Mouse (Mus musculus) megakaryocyte, embryonic 14.5 days (primary cell): ENCODE measurements around the gene Rhot2. TPM values are rescaled to one million over a fixed set of nuclear protein-coding genes. Genes with fewer than 3 reads are reported as not detected.
A peak's percentile ranks its signal among the peaks of the same experiment; 100 is the strongest.

Experiments used
- H3K27me3 ChIP-seq: replicated peaks from 2 replicates; pipeline ENCODE3; 2012; ENCODE audit warnings: inconsistent platforms
- H3K36me3 ChIP-seq: replicated peaks from 2 replicates; pipeline ENCODE3; 2012; ENCODE audit warnings: low read length, inconsistent platforms, mixed read lengths
- H3K4me1 ChIP-seq: 2 replicates; pipeline ENCODE4 v1.6.1; 2012; ENCODE audit warnings: inconsistent platforms
- H3K4me3 ChIP-seq: replicated peaks from 2 replicates; pipeline ENCODE3; 2012; ENCODE audit warnings: moderate library complexity, mild to moderate bottlenecking, inconsistent platforms
- H3K9me3 ChIP-seq: 2 replicates; pipeline ENCODE4 v1.6.1; 2012; ENCODE audit warnings: inconsistent platforms
- FLI1 ChIP-seq: IDR thresholded peaks from 2 replicates; pipeline ENCODE4 v1.6.1; 2012; ENCODE audit warnings: low read length, inconsistent platforms, mixed read lengths
- GATA1 ChIP-seq: IDR thresholded peaks from 3 replicates; pipeline ENCODE4 v1.6.1; 2012; ENCODE audit warnings: mixed read lengths, low read length, inconsistent platforms, borderline replicate concordance
- polyA plus RNA-seq: library from polyadenylated mRNA; stranded (reverse); fragments of >175 nt; gene quantifications from 2 replicates; pipeline ENCODE4 v1.2.3, GENCODE M21; 2012; ENCODE audit warnings: low replicate concordance; ENCODE audit not compliant: insufficient read depth

Rhot2 gene
- polyA plus RNA-seq, 1 experiment = 75.2 TPM

GRCm38 (mm10) chr17:25867509-25867835 is 22.8 kb upstream of the Rhot2 start:
- TF ChIP-seq GATA1 = no peak
- TF ChIP-seq FLI1 = no peak
- H3K36me3 ChIP-seq = peaks cover 24% of the 10 kb centered on the region
- H3K27me3 ChIP-seq = no peaks in the 10 kb centered on the region
- no peaks in the 10 kb centered on the region for H3K9me3 ChIP-seq
- peak overlapping the region; percentile 94 for H3K4me3 ChIP-seq
- H3K4me1 ChIP-seq = peaks cover 69% of the 10 kb centered on the region

DNA sequence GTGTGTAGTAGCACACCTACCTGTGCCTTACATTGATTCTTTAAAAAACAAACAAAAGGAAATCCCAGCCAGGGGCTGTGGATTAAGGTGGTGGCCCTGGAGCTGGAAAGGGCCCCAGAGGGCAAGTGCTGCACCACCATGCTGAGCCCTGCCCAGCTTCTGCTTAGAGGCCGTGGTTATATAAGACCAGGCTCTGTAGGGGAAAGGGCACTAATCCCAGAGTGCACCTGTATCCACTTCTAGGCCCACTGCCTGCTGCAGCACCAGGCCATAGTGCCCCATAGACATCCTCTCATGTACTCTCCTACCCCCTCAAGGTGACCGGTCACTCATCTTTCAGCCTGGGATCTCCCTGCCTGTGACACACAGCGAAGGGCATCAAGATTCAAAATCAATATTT is 21.5 kb upstream of the Rhot2 start:
- peaks cover 24% of the 10 kb centered on the region for H3K36me3 ChIP-seq
- H3K4me3 ChIP-seq = peak overlapping the region; percentile 3
- no peaks in the 10 kb centered on the region for H3K9me3 ChIP-seq
- peaks cover 70% of the 10 kb centered on the region for H3K4me1 ChIP-seq
- no peaks in the 10 kb centered on the region for H3K27me3 ChIP-seq
- TF ChIP-seq GATA1 (no peak), FLI1 (no peak)

DNA sequence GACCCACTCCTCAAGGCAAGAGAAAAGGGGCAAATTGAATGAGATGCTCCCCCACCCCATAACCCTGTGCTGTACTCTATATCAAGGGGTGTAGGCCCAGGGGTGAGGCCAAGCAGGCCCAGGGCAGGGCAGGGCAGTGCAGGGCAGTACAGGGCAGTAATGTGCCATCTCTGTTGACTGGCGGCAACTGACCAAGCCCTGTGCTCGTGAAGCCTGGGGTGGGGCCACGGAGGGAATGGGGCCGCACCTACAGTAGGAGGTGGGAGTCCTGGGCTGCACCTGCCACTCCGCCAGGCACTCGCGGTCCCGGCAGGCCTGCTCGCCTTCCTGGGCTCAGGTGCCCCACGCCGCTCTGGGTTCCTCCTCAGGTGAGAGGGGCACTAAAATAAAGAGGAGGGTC is 20.6 kb upstream of the Rhot2 start:
- Histone ChIP-seq H3K27me3 (no peaks in the 10 kb centered on the region), H3K4me3 (no peak overlapping the region), H3K9me3 (no peaks in the 10 kb centered on the region), H3K4me1 (peaks cover 79% of the 10 kb centered on the region), H3K36me3 (peaks cover 24% of the 10 kb centered on the region)
- TF ChIP-seq FLI1 (no peak), GATA1 (no peak)

GRCm38 (mm10) chr17:25864311-25864710 is 19.7 kb upstream of the Rhot2 start:
- Histone ChIP-seq H3K36me3 (peaks cover 25% of the 10 kb centered on the region), H3K4me1 (peaks cover 88% of the 10 kb centered on the region), H3K9me3 (no peaks in the 10 kb centered on the region), H3K4me3 (no peak overlapping the region), H3K27me3 (no peaks in the 10 kb centered on the region)
- TF ChIP-seq FLI1 = no peak
- no peak for TF ChIP-seq GATA1

DNA sequence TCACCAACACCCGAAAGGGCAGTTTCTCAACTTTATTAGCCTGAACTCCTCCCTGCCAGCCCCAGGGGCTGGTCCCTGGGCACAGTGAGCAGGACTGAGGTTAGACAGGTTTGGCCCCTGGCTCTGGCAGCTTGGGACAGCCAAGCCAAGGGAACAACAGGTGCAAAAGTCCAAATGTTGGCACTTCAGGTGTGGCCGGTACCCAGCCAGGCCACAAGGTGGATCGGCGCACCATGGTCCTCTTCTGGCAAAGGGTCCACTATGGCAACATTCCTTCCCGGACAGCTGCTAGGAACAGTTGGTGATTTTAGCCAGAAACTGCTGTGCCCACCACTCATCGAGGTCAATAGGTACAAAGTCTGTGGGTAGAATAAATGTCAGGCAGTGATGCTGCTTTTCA is 19.0 kb upstream of the Rhot2 start:
- H3K4me1 ChIP-seq = peaks cover 87% of the 10 kb centered on the region
- TF ChIP-seq GATA1 = no peak
- no peak for TF ChIP-seq FLI1
- H3K4me3 ChIP-seq = no peak overlapping the region
- H3K27me3 ChIP-seq = no peaks in the 10 kb centered on the region
- H3K9me3 ChIP-seq = no peaks in the 10 kb centered on the region
- peaks cover 30% of the 10 kb centered on the region for H3K36me3 ChIP-seq

- H3K36me3 ChIP-seq = peaks cover 34% of the 10 kb centered on the region
- no peaks in the 10 kb centered on the region for H3K9me3 ChIP-seq
- no peaks in the 10 kb centered on the region for H3K27me3 ChIP-seq
- TF ChIP-seq GATA1 = no peak
- TF ChIP-seq FLI1 = no peak
- H3K4me3 ChIP-seq = peak overlapping the region; percentile 97
- peaks cover 72% of the 10 kb centered on the region for H3K4me1 ChIP-seq
Observed at GRCm38 (mm10) chr17:25861704-25862612, 17.3 kb upstream of the Rhot2 start.

DNA sequence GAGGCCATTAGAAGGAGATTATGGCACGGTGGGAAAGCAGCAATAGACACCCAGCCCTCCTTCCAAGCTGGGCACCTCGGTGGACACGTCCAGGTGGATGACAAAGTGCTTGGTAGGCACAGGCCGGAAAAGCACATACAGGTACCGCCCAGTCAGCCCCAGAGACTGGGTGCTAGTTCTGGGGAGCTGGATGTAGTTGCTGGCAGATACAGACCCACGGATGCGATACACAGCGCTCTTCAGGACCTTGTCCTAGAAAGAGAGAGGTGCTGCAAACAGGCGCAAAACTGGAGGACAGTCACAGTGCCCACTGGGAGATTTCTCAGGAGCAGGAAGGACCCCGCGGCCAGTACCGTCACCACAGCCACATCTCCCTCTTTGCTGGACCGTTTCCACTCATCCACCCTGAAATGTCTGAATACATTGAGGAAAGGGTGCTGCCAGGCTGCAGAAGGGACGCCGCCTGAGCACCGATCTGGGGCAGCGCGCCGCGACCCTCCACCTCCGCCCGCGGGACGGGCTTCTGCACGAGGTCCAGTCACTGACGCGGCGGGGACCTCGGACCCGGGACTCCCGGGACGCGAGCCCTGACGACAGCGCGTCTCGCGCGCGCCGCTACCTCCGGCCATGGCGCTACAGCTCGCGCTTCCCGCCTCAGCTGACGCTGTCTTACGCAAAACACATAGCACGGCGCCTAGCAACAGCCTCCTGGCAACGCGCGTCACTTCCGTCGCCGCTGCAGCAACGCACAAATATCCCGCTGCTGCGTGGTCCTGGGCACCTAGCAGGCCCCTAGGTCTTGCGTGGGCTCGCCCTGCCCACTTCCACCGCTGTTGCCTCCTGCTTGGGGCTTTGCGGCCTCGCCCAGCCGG is 16.4 kb upstream of the Rhot2 start, which contains the start of gene Wdr90:
Gene Wdr90 (minus strand): TSS at position 670 of the 872 bp plus-strand sequence.
- no peak for TF ChIP-seq GATA1
- no peak for TF ChIP-seq FLI1
- H3K4me3 ChIP-seq = peak within 1 kb of the TSS; percentile 97
- H3K27me3 ChIP-seq = no peaks in the 10 kb centered on the region
- H3K36me3 ChIP-seq = peaks cover 36% of the 10 kb centered on the region
- H3K4me1 ChIP-seq = peaks cover 65% of the 10 kb centered on the region
- no peaks in the 10 kb centered on the region for H3K9me3 ChIP-seq

DNA sequence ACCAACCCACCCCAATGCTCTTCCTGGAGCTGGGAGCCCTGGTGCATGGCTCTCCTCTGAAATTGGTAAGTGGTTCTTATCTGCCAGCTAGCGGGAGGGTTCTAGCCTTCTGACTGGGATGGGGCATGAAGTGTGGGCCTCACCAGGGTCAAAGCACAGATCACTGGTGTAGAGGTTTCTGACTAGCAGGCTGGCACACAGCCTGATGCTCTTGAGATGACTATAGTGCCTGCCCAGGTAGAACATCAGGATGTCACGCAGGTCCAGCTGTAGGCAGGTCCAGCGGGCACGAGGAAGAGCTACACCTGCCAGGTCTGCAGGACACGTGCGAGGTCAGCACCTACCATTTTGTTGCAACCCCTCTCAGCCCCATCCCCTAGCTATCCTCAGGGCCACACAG is 15.6 kb upstream of the Rhot2 start:
- Histone ChIP-seq H3K9me3 (no peaks in the 10 kb centered on the region), H3K36me3 (peaks cover 39% of the 10 kb centered on the region), H3K27me3 (no peaks in the 10 kb centered on the region), H3K4me3 (peak overlapping the region; percentile 97), H3K4me1 (peaks cover 60% of the 10 kb centered on the region)
- no peak for TF ChIP-seq FLI1
- TF ChIP-seq GATA1 = no peak

DNA sequence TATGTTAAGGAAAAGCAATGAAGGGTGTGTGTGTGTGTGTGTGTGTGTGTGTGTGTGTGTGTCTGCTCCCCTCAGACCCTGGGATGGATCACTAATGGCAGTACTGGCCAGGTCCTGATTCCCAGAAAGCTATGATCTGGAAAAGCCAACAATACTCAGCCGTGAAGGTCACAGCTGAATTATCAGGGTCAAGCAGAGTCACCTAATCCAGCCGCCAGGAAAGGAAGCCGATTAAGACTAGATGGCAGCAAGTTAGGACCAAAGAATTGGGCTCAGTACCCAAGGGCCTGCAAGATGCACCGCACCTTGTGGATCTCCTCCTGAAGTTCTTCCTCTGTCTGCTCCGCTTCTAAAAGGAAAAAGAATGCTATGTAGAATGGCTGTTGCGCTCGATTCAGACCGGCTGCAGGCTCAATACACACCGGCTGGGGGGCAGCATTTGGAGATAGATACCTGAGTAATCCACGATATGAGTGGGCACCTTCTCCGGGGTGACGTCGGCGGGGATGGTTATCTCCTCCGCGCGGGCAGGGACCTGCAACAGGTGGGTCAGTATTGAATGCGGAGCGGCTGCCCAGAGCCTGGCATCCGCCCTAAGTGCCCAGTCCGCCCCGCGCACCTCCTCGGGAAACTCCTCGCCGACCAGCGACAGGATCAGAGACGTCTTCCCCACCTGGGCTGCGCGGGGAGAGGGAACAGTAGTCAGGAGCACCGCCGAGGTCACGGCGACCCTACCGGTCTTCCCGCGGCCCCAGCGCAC is 835 bp downstream of the Rhot2 start:
- TF ChIP-seq FLI1 = no peak
- TF ChIP-seq GATA1 = no peak
- Histone ChIP-seq H3K9me3 (no peaks in the 10 kb centered on the region), H3K36me3 (peaks cover 82% of the 10 kb centered on the region), H3K4me3 (peak overlapping the region; percentile 99), H3K4me1 (peaks cover 70% of the 10 kb centered on the region), H3K27me3 (no peaks in the 10 kb centered on the region)
